Mouse (Mus musculus) layer of hippocampus, adult 11-12 months (tissue): Measurements from ENCODE around the gene Cnnm3.

Experiments
- DNase-seq: peaks from one replicate; pipeline ENCODE4 v3.0.0; 2022; ENCODE audit warnings: low spot score

Gene Cnnm3

DNA sequence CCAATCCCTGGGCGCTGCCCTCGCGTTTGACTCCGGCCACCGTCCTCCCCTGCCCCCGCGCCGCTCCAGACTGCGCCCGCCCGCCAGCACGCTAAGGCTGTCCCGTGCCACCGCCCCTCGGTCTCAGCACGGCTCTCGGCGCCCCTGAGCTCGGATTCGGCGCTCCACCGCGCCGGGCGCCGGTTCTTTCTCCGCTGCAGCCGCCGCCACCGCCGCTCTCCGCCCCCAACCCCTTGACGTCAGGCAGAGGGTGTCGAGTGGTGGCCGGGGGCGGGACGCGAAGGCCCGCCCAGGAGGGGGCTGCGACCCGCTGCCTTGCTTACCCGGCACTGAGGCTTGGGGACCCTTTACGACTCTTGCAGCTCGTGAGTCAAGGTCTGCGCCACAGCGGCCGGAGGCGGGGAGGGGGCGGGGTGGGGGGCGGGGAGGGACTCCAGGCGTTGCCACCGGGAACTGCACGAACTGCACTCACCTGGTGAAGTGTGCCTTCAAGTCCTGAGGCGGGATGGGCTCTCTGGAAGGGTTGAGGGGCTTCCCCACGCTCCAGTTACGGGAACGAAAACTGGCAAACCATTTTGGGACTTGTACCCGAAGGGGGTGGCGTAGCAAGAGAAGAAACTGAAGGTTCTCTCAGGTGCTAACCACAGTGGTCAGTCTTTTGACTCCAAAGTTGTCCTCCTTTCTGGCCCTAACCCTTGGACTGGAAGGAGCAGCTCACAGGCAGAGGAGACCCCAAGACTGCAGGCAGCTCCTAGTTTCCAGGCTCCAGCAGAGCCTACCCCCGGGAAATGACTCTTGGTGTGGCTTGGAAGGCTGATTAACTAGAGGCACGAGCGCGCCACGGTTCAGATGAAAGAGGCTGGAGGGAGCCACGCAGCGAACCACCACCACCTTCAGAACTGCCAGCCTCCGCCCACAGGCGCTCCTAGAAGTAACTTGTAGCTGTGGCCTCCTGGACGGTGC, 46.6 kb downstream of the Cnnm3 start, which contains the start of gene Sema4c:
Sema4c (minus strand) TSS at position 319 of the 963 bp plus-strand sequence.
- peak; percentile 74 for DNase-seq

DNA sequence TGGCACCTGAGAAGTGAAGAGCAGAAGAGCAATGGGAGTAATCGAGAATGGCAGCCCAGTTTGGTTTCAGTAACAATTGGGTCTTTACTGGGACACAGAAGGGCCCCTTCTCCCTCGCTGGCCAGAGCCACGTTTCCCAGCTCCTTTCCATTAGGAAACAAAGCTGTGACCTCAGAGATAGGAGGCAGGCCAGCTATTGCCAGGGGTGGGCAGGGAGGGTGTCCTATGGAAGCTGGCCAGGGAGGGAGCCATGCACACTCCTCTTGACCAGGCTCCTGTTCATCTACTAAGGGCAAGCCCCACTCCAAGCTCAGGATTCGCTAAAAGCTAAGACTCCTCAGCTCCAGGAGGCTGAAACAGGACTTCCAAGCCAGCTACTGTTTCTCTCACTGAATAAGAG, 47.6 kb downstream of the Cnnm3 start:
- no peak for DNase-seq

DNA sequence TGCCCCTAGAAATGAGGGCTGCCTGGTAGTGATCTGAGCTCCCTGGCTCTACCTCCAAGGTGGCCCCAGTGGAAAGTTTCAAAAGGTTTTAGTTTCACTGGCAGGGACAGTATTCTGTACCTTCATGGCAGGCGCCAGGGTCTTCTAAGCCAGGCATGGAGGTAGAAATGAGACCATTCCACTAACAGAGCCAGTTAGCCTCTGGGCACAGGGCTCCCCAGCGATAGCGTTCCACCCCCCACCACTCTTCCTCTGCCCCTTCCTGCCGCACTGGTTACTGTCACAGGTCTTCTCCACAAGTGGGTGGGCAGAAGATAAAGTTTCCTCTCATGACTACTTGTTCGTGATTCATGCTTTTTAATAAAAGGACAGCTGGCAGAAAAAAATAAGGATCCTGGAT, 48.2 kb downstream of the Cnnm3 start:
- no peak for DNase-seq

DNA sequence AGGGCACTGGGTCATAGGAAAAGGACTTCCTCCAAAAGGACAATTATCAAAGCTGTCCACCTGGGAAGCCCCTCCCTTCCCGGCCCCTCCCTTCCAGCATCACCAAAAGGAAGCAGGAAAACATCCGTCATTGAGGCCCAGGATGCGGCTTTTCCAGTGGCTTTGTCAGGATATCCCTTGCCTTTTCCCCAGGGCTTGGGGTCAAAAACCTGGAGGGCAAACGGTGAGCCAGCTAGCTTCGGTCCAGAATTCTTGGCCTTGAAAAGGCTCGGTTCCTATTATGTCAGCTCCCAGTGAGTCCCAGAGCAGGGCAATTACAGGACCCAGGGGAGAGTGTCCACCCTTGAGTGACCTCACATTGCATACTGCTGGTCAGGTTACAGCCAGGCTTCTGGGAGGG, 49.2 kb downstream of the Cnnm3 start:
- no peak for DNase-seq

DNA sequence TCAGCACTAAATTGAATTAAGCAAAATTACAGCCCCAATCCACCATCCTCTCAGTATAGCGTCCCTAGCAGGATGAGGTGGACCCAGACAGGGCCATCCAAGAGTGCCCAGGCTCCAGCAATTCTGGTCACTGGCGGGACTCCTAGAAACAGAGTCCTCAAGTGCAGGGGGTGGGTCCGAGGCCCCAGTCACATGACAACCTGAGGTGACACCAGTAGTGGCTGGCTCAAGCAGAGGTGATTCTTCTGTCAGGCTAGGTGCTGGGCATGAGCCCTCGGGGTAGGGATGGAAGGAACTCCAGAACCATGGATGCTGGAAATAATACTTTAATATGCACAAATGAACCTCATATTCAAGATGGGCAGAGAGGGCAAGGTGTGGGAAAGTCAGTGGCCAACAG, 50.7 kb downstream of the Cnnm3 start:
- no peak for DNase-seq

DNA sequence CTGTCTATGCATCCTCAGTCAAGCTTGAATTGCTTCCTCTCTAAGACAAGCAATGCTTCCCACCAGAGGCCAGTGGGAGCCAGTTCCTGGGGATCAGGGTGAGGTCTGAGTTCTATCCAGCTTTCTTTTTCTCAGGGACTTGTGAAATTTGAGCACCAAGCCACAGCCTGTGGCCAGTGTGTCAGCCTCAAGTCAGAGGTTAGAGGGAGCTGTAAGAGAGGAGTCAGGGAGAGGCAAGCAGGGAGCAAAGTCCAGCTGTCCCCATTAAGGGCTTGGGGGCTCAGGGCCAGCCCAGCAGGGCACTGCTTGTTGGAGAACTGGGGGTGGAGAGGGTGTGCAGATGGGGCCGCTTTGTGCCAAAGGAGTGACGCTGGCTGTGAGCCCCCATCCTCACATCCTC, 51.5 kb downstream of the Cnnm3 start:
- DNase-seq, result no peak

DNA sequence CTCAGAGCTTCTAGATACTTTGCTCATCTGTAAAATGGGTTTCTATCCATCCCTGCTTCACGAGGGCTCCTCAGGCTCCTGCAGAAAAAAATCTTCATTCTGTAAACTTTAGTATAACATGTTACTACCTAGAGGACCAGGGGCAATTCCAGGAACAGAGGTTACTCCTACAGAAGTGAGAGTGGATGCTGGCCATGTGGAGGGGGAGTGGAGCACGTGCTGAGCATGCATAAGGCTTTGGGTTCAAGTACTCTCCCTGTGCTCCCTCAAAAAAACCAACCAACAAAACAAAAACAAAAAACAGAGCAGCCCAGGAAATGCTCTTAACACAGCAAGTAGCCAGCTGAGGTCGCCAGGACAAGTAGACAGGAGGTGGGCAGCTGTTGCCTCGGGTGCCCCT, 52.0 kb downstream of the Cnnm3 start:
- DNase-seq, result no peak

DNA sequence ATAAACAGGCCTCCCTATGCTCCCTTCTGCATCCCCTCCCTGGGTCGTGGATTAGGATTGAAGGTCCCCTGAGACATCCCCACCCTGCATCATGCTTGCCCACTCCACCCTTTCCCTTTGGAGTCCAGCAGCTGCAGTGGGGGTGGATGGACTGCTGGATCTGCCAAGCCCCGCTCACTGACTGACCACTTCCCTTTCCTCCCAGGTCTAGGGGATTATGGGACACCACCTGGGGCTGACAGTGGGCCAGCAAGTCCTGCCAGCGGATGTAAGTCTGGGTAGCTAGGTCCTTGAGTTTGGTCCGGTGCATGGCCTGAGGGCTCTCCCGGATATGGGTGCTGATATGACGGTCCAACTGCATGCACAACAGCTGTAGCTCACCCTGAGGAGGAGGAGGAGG, 52.4 kb downstream of the Cnnm3 start:
- no peak for DNase-seq

DNA sequence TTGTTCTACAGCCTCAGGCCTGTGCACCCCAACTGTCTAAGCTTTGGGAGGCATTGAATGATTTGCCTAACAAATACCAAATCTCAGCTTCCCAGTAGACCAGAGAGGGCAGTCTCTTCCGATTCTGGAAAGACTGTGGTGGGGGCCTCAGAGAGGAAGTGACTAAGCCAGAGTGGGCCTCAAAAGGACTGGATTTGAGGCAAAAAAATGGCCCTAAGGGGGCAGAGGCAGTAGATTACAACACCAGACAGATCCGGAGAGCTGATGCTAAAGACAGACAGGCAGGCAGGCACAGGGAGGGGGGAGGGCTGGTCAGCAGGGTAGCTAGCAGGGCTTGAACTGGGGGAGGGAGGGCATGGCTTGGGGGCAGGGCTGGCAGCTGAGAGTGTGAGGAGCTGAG, 54.8 kb downstream of the Cnnm3 start:
- no peak for DNase-seq

DNA sequence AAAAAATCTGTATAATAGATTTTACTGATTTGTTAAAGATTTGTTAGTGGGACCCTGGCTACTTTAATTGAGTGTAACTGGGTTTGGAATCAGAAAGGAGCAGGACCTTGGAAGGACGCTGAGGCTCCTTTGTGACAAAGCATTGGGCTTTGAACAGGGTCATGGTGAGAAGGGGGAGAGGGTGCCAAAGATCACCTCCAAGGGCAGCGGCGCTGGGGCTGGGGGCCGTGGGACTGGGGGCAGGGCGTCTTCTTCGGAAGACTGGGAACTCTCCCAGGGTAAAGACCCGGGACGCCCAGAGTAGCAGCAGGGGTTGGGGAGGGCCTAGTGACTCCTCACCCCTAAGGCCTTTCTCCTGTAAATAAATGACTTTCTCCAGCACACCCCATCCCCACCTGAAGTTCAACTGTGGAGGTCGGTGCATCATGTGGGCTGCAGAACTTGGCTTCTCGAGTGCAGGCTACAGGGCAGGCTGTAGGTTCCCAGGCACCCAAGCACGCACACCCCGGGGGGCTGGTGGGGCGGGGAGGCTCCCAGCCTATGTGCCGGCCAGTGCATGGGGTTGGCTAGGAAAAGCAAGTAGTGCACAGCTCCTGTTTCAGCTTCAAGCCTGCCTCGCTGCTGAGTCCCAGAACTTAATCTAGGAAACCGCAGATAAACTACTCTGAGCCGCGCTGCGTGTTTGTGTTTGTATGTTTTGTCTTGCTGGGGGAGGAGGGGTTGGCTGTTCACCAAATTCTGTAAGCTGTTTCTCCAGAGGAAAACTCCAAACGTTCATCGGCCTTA, 56.3 kb downstream of the Cnnm3 start:
- DNase-seq, result no peak

DNA sequence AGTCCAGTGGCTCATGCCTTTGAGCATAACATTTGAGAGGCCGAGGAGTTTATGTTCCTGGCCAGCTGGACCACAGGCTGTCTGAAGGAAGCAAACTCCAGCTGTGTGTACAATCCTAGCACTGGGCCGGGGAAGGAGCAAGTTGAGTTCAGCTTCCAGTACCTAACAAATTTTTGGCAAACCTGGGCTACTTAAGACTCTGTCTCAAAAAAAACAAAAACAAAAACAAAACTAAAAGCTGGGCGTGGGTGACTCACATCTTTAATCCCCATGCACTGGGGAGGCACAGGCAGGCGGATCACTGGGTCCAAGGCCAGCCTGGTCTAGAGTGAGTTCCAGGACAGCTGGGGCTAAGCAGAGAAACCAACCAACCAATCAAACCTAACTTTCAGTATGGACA, 57.1 kb downstream of the Cnnm3 start:
- DNase-seq, result no peak

DNA sequence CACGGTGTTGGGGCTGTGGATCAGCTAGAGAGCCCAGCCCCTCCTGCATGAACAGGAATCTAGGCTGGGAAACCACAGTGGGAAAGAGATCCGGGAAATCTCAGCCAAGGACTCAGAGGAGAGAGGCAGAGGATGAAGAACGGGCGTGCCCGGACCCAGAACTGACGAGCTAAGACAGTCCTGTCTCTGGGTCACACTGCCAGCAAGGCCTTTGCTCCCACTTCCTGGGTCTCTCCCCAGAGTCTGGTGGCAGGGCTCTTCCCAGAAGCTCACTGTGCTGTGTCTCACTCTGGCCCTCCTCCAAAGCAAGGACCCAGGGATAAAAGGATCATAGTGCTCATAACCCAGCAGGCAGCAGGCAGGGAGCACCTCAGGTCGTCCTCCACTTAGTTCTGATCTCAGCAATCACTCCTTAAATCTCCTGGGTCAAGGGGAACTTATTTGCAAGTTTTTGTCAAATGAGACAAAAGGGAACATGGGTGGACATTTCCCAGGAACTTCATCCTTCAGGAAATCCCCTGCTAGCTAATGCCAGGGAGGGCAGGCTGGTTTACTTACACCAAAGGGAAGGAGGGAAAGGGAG, 58.1 kb downstream of the Cnnm3 start:
- no peak for DNase-seq

DNA sequence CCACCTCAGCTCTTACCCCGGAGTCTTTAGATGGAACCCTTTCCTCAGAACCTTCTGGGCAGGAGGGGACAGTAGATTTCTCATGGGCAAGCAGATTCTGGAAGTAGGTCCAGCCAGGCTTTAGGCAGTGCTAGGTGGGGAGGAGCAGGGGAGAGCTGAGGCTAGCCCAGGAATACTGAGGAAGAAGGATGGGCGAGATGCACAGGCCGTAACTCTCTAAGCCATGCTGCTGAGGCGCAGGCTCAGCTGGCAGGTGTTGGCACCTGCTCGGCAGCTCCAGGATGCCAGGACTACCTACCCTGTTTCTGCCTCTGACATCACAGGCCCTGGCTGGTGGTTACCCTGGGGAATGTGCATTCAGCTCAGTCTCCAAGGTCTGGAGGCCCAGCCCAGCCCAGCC, 58.7 kb downstream of the Cnnm3 start:
- DNase-seq, result no peak

DNA sequence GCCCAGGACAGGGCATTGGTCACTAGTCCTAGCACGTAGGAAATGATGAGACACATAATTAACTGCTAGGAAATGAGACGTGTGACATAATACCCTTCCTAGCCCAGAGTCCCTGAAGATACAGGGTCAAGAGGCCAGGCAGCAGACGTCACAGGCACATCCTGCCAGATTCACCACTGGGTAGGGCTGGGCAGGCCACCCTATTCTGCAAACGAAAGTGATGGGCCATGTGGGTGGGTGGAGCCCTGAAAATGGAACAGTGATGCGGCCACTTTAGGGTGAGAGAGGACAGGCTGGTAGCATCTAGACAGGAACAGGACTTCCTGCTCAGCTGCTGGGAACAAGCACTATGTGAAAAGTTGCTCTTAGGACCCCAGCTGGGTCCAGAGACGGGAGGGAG, 60.0 kb downstream of the Cnnm3 start:
- no peak for DNase-seq

DNA sequence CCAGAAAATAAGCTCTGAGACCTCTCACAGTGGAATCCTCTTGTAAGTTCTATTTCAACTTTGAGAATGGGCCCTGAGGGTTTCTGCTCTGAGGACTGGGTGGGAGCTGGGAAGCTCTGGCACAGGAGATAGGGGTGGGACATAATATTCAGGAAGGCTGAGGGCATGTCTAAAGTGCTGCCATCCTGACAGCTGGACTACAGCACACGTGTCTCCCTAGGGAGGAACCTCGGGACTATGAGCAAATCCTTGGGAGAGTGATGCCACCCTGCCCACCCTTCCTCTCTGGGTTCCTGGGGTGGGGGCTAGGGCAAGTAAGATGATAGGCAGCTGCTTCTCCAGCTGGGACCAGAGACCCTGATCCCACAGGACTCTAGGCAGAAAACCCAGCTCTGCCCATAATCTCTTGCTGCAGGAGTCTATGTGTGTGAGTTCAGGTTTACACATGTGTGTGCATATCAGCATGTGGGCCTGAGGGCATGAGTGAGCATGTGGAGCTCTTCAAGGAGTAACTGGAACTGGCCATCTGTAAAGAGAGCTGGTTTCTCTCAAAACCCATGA, 60.6 kb downstream of the Cnnm3 start:
- no peak for DNase-seq

DNA sequence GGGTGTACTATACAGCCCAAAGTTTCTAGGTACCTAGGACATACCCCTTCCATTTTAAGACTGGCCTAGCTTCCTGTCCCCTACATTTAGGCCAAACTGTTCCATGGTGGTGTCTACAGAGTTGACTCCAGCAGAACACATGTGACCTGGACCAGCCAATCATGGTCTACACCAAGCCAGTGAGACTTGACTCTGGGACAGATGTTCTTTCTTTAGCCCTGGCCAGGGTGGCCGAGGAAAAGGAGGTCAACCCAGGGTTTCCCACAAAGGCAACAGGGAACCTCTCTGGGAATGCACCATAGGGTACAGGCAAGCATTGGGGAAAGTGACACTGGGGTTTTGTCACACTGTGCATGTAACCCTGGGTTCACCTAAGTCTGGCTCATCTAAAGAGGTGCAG, 61.0 kb downstream of the Cnnm3 start:
- DNase-seq, result no peak

DNA sequence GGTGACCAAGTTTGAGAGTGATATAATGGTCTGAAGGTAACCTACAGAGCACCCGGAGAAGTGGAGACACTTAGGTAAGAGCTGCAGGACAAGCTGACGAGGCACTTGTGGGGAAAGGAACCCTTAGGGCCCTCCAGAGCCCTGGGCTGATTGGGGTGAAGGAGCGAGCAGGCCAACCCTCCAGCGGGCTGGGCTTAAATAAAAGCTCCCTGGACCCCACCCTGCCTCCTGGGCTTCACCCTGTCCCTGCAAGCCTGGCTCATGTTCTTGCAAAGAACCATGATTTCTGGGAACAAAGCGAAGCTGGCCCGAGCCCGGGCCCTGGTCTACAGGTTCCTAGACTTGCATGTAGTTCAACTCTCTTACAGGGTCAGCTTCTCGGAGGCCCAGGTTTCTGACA, 61.9 kb downstream of the Cnnm3 start:
- DNase-seq, result no peak

DNA sequence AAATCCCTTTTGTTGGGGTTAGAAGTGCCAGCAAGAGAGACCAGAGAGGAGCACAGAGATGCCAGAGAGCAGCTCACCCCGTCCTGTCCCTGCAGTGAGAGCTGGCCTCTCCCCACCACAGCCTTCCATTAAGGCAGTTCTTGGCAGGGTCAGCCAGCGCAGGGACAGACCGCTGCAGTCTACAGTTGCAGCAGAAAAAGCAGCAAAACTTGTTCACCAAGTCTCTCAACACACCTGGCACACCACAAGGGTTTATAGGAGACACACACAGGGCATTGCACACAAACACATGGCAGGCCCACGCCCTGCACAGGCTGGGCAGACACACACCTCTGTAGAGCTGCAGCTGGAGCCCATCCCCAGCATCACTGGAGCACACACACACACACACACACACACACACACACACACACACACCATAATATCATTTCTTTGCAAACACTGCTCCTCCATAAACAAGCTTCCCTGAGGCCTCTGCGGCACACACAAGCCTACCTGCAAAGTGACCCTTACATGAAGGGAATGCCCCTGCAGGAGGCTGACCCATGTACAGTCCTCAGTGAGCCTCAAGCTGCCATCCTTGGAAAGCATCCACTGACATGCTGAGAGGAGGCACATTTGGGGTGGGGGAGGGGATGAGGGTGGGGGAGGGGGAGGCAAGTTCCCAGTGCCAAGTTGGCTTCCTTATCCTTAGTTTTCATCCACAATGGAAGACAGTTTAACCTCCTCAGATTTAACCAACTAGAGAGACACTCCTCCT, 62.7 kb downstream of the Cnnm3 start:
- no peak for DNase-seq

DNA sequence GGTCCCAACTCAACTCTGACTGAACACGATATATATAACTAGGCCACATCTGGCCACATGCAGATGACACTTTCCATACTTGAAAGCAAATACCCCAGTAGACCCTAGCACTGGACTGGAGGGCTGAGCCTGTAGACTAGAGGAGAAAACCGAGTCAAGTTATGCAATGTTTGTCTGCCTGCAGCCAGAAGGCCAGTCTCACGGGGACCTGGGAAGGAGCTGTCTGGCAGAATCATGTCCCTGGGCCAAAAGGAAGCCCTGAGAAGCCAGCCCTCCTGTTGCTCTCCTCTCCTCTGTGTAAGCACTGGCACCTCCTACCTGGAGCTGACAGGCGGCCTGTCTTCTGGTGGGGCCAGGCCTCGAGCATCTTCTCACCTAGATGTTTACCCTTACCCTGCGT, 63.7 kb downstream of the Cnnm3 start:
- DNase-seq, result no peak

DNA sequence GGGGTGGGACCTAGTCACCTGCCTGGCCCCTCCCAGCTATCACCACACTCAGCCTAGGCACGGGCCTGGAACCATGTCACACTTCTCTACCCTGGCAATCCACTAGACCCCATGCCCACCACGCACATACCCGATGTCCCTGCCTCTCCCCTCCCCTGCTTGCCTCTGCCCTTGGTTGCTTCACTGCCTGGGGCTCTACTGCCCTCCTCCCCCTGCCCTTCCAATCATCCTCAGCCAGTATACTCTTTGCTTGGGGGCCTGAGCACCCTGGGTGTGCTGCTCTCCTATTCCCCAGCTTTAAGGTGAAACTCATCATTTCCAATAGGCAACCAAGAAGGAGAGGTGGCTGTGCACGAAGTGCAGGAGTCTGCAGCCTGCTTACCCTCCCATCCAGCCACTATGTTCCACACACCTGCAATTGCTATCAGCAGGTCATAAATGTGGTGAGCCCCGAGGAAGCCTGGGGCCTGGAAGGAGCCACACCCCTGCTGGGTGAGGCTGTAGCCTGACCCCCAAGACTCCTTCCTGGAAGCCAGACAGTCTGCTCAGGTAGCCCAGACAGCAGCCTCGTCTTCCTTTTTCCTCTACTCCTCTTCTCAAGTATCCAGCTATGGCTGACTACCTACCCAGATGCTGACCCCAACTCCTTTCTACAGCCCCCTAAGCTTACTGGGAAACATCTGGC, 65.5 kb downstream of the Cnnm3 start:
- no peak for DNase-seq
